Mouse (Mus musculus) c-Kit-negative CD71-positive TER-119-positive erythroid progenitor cells, embryonic 14.5 days (primary cell): ENCODE results near the gene Ksr1.

Experiments used
- DNase-seq: peaks from one replicate; pipeline ENCODE4 v3.0.0-alpha.2; 2013; ENCODE audit warnings: low read depth, low spot score

Gene Ksr1

DNA sequence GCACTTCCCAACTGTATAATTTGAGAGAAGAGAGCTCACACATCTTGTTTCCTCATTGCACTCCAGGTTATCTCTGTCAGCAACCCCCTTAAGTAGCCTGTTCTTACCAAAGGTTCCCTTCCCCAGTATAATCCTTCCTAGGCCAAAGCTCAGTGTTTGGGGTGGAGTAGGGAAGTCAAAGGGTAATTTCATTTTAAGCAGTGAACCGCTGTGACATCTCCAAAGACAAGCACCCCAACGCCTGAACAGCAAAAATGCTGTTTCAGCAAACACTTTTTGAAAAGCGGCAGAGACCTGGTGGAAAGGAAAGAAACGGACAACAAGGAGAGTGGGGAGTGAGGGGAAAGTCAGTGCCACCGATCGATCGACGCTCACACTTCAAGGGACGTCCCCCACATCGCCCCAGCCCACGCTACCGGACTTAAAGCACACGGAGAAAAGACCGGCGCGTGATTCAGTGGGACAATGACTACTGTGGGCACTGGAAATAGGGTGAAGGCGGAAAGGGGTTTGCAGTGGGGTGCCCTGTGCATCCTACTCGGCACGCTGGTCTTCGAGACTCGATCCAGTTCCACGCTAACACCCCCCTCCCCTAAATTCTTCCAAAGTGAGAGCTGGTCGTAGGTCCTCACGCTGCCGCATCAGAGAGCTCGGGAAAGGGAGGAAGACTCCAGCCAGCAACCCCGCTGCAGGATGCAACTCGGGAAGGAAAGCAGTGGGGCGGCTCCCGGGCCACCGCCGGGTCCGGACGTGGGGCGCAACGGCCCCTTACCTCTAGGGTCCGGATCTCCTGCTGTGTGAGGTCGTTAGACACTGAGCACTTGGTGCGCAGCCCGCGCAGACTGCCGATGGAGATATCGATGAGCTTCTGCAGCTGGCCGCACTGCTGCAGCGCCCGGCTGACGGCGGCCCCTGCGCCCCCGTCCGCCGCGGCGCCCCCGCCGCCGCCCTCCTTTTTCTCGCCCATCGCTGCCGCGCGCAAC, 633 bp downstream of the Ksr1 start:
- no peak for DNase-seq

- DNase-seq, result no peak
These were observed 1.5 kb downstream of the Ksr1 start for GRCm38 (mm10) chr11:79144741-79145140.

GRCm38 (mm10) chr11:79144043-79144591, 2.1 kb downstream of the Ksr1 start:
- DNase-seq, result no peak

- no peak for DNase-seq
These were observed 2.9 kb downstream of the Ksr1 start for GRCm38 (mm10) chr11:79143322-79143721.

DNA sequence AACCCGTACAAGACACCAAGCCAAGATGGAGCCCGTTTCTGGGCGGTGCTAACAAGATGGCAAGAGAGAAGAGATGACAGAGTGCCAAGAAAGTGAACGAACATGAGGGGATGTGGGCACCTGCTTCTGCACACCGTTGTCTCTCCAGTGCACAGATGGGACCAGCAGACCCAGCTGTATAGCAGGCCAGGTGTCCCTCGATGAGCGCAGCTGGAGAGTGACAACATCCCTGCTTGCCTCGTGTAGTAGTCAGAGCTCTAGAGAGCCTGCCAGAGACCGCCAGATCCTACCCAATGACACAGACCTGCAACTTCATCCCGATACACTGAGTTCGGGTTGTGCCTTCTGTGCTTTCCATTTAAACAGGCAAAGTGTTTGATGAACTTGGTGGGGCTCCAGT, 3.8 kb downstream of the Ksr1 start:
- DNase-seq, result no peak

DNA sequence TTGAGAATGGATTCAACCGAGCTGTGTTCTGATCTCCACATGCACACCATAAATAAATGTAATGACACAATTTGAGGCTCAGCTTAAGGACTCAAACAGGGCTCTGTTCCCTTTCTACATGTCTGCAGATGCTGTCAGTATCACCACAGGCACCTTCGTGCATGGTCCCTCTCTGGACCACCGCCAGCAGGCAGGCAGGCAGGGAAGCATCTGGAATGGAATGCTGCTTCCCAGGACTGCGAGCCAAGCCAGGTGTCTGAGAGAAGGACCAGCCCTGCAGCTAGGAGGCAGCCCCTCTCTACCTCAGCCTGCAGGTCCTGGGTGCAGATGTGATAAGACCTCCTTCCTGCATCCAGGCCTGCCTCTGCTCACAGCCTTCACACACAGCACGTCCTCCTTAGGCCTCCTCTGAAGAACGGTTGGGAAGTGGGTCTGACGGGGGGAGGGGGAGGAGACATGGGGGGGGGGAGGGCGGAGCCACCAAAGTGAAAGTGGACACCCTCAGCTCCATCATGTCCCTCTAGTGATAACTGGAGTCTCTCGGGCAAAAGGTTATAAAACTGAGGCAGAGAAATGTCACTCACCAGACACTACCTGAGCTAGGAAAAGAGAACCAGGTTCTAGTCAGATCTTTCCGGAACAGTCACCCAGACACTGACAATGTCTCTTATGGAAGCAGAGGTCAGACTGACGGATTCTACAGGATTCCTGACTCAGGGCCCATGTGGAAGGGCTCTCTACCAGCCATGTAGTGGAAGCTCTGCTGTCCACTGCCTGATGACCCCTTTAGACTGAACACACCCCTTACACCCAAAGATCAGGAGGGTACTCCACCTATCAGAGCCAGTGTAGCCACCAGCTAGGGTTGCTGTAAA, 4.7 kb downstream of the Ksr1 start:
- DNase-seq, result no peak

- DNase-seq, result no peak
These were observed 5.7 kb downstream of the Ksr1 start for GRCm38 (mm10) chr11:79140511-79140888.

DNA sequence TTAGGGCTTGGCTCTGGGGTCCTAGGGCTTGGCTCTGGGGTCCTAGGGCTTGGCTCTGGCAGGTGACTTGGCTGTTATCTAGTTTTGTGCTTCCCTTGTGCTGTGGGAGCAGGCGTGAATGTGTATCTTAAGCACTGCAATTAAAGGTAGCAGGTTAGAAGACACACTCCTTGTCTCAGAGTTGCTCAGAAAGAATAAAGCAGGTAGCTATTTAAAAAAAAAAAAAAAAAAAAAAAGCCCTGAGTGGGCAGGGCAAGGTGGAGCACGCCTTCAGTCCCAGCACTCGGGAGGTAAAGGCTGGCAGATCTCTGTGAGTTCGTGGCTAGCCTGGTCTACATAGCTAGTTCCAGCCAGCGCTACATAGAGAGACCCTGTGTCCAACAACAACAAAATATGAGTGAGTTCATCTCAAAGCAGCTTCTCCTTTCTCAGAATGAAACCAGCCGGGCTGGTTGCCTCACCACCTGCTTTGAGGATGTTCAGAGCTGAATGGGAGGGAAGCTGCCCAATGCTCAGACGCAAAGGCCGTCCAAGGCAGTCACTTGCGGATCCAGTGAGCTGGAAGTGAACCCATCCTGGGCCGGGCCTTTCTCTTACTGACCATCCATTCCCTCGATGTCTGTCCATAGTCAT, 6.2 kb downstream of the Ksr1 start:
- DNase-seq, result no peak

GRCm38 (mm10) chr11:79138621-79139020, 7.6 kb downstream of the Ksr1 start:
- no peak for DNase-seq

DNA sequence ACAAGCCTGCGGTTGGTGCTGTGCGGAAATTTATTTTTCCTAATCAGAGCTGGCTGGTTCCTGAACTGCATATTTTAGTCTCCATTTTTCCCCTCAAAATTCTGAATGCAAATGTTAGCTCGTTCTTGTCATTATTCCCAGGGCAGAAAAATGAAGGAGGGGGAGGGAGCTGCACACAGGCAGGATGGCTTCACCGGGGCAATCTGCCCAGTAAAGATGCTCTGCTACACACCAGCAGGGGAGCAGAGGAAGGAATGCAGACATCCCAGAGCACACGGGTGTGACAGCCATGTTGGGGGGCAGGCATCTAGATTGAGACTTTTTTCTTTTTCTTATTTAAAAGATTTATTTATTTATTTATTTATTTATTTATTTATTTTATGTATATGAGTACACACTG, 9.0 kb downstream of the Ksr1 start:
- DNase-seq, result no peak

GRCm38 (mm10) chr11:79135685-79136360, 10.4 kb downstream of the Ksr1 start:
- DNase-seq, result no peak

DNA sequence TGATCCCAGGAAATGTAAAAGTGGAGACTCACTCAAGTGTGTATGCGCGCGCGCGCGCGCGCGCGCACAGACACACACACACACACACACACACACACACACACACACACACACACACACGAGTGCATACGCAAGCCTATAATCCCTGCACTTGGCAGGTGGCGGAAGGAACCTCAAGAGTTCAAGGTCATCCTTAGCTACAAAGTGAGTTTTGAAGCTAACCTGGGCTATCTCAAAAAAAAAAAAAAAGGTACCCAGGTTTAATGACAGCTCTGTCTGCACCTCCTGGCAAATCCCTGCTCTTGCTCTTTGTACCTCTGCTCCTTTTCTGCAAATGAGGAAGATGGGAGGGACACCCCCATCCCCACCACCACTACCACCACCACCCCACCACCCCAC, 11.1 kb downstream of the Ksr1 start:
- no peak for DNase-seq

DNA sequence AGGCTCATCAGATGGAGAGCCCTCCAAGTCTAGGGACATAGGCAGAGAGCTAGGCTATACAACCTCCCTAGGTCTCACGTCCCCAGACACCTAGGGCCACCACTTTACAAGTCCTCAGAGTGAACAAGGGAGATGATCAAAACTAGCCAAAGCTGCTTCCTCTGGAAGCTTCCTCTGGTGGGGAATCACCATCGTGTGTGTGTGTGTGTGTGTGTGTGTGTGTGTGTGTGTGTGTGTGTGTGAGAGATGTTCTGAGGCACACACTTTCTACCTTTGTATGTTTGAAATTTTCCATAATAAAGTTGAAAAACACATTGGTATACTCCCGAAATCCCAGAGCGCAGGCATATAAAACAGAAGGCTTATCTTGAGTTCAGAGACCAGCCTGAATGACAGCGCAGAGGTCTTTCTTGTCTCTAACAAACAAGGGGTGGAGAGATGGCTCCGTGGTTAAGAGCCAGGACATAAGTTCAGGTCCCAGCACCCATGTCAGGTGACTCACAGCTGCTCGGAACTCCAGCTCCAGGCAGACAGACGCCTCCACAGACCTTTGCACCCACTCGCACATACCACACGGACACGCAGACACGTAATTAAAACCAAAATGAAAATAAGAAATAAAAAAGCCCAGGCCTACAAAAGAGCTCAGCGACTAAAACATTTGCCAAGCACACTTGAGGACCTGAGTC, 11.6 kb downstream of the Ksr1 start:
- no peak for DNase-seq

- no peak for DNase-seq
These were observed 12.2 kb downstream of the Ksr1 start for GRCm38 (mm10) chr11:79133961-79134360.

DNA sequence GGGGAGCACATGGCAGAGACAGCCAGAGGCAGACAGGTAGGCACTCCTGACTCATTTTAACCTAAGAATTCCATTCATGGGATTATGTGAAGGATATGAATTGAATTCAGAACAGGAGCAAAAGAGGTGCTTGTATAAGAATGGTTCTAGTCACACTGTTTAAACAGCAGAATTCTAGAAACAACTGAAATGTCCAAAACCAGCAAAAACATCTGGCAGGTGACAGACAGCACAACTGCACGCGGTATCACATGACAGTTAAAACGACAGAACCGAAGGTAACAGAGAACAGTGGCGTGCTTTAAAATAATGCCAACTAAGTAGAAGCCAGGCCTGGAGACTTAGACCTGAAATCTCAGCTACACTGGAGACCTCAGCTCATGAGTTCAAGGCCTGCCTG, 13.2 kb downstream of the Ksr1 start:
- no peak for DNase-seq

DNA sequence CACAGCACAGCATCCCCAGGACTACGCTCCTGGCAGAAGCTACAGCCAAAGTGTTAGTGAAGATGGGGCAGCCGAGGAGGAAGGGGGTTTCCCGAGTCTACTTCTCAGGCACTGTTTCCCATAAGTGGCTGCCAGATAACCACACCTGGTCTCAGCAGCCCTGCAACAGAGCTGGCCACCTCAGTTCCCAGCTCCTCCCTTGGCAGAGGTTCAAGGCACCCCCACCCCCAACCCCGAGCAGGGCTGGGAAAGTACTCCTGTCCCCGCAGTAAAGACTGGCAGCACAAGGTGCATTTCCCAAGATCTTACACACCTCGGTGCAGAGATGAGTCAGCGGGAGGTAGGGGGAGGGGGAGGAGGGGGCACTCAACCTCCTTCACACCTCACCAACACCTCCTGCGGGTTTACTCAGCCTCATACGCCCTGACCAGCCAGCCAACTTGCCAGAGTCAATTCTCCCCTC, 14.2 kb downstream of the Ksr1 start:
- DNase-seq, result no peak

DNA sequence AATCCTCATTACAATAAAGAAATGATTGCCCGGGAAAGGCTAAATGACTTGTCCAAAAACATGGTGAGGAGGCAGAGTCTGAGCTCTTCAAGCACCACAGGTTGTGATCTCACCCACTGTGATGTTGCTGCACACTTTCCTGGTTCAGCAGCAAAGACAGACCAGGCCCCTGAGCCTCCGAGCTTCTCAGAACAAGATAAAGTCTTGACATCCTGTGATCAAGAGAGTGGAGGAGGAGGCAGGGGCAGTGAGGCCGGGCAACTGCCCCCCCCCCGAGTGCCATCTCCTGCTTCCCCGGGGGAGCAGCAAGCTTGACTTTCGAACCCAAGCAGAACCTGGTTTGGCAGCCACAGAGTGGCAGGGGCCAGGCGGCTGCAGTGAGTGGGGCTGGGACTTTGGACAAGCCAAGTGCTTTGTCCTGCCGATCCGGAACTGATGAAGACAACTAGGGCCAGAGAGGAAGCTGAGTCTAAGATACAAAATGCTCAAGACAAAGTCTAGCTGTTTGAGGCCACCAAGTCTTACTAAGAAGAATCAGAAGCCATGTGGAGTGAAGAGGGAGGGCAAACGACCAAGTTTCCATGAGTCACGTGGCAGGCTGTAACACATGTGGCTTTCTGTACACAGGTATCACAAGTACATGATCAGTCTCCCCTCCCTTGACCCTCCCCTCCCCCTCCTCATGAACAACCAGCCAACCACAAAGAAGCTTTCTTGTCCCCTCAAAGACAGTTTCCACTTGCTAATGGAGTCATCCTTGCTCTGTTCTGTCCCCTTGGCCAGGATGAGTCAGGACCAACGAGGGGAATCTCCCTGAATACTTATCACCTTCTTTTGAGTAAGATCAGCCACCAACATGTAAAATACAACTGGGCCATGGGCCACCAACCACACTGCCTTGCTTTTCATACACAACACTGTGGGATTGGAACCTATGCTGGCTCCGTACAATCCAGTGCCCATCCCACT, 16.5 kb downstream of the Ksr1 start:
- DNase-seq, result no peak

- no peak for DNase-seq
These were observed 18.0 kb downstream of the Ksr1 start for GRCm38 (mm10) chr11:79128233-79128632.

DNA sequence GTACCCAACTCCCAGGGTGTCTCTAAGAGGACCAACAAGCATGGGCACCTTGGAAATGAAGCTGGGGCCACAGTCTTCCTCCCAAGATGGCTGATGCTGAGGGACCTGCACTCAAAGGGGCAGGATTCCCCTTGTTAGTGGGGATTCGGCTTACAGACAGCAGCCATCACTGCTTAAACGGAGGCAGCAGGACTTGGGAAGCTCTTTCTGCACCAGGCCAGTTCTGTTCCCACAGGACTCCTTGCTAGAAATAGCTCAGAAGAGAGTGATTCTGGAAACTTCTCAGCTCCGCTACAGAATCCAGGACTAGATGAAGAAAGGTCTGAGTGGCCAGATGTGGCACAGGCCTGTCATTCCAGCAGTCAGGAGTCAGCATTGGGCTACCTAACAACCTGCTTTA, 19.2 kb downstream of the Ksr1 start:
- DNase-seq, result no peak
